Mouse (Mus musculus) sigmoid colon, adult 10 weeks (tissue): Measurements from ENCODE around the gene Sap30bp. TPM values are rescaled to one million over a fixed set of nuclear protein-coding genes. Genes with fewer than 3 reads are reported as not detected.

Experiments
- polyA plus RNA-seq: library from polyadenylated mRNA; stranded (reverse); fragments of 350-450 nt; fragmentation: Illumina TruSeq; extraction: RNeasy Lipid Tissue Mini Kit (QIAGEN cat#74804); gene quantifications from one replicate; pipeline ENCODE4 v1.2.3, GENCODE M21; 2014; ENCODE audit warnings: low read depth, low replicate concordance

Gene Sap30bp
- 6.4 TPM for polyA plus RNA-seq

DNA sequence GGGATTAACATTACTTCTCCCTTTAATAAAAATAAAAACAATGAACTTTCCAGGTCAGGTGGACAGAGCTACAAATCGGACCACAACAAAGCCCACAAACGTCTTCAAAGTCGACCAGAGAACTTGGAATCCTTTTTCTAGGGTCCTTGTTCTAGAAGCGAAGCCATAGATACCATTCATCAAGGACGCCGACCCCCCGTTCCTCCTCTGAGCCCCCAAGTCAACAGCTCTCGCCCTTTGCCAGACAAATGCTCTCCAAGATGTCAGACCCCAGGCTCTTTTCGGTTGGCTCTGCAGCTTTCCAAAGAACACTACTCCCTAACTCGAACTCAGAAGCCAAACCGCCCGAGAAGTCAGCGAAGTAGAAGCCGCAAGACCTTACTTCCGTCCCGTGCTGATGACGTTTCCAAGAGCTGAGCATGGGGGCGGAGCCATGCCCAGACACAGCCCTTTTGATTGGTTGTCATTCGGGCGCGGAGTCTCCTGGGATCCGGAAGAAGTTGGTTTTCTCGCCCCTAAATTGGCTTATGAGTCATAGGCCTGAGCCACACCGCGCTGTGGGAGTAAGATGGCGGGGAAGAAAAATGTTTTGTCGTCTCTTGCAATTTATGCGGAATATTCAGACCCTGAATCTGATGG, at the start of gene Sap30bp, which contains the start of gene Recql5:
TSS of gene Sap30bp (plus strand) at position 175 of the 639 bp plus-strand sequence.
TSS of gene Recql5 (minus strand) at position 370 of the 639 bp plus-strand sequence.

GRCm38 (mm10) chr11:115899486-115900266, 33.4 kb upstream of the Sap30bp start, which contains the start of gene Smim5:
Gene Smim5 (plus strand): TSS chr11:115899966.

GRCm38 (mm10) chr11:115911632-115912376, 21.3 kb upstream of the Sap30bp start, which contains the start of gene Smim6:
Gene Smim6 (plus strand): TSS chr11:115912017.

DNA sequence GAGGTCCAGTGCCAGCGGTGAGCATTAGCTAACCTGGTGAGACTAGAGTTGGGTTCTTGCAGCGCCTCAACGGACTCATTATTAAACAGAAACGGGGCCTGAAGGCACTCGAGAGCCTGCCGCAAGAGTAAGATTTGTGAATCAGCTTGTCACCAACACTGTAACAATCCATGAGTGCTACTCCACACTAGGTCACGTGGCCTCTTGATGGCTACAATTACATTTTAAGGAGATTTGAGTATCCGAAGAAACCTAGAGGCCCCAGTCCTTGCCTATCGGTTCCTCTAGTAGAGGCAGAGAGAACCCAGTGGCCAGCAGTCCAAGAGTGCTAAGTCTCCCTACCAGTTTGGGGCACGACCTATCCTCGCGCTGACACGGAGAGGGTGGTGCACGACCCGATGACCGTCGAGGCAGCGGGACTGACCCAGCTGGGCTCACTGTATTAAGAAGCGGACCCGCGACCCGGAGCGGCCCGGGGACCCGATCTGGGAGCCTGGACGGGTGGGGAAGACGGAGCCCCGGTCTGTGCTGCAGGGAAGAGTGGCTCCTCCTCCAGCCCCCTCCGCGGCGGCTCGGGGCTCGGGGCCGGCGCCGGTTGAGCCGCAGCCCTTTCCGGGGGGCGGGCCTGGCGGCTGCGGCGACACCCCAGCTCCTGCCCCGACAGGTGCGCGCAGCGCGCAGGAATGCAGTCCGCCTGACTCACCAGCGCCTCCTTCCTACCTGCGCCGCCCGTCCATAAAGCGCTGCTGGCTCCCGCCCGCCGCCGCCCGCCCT, 41.4 kb downstream of the Sap30bp start, which contains the start of gene Itgb4:
TSS of gene Itgb4 (plus strand) at position 401 of the 774 bp plus-strand sequence.

DNA sequence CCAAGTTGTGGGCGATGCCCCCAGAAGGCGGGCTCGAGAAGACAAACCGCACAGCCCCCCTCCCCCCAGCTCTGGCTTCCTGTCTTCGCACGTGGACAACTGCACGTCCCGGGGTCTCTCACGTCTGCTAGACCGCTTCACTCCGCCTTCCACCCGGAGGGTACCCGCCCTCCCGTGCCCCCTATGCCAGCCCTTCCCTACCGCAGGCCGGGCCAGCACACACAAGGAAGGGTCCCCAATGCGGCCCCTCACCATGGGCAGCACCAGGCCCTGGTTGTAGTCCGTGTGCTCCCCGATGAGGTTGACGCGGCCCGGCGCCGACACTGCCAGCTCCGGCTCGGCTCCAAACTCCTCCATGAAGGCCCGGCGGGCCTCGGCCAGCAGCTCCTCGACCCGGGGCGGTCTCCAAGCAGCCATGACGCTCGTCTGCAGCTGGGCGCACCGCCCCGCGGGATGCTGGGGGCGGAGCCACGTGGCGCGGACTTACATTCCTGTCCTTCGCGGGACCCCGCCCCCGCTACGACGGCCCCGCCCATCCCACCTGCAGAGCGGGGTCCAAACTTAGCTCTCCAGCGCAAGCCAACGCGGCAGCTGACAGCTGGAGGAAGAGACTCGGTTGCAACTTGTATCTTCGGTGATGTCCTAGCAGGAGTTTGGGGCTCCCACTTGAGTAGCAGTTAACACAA, 79.3 kb downstream of the Sap30bp start, which contains the start of gene Galk1:
TSS of gene Galk1 (minus strand) at position 458 of the 686 bp plus-strand sequence.

Other genes starting within 250 kb of the Sap30bp start
- gene Grb2, start 224.7 kb upstream of the Sap30bp start, polyA plus RNA-seq, result 122 TPM
- 1.4 TPM for gene Tmem94, start 167.8 kb upstream of the Sap30bp start, polyA plus RNA-seq
- 1.3 TPM for gene Caskin2, start 119.6 kb upstream of the Sap30bp start, polyA plus RNA-seq
- not detected for gene Tsen54, start 118.6 kb upstream of the Sap30bp start, polyA plus RNA-seq
- 8.3 TPM for gene Llgl2, start 109.2 kb upstream of the Sap30bp start, polyA plus RNA-seq
- gene Myo15b, start 74.9 kb upstream of the Sap30bp start, polyA plus RNA-seq, result 34.7 TPM
- not detected for gene Smim5, start 33.3 kb upstream of the Sap30bp start, polyA plus RNA-seq
- 23.0 TPM for gene Smim6, start 21.3 kb upstream of the Sap30bp start, polyA plus RNA-seq
- 2.3 TPM for gene Recql5, start 195 bp downstream of the Sap30bp start, polyA plus RNA-seq
- 1.3 TPM for gene Itgb4, start 41.4 kb downstream of the Sap30bp start, polyA plus RNA-seq
- not detected for gene Galk1, start 79.4 kb downstream of the Sap30bp start, polyA plus RNA-seq
- 1,501 TPM for gene H3f3b, start 94.7 kb downstream of the Sap30bp start, polyA plus RNA-seq
- 2.3 TPM for gene Unk, start 97.0 kb downstream of the Sap30bp start, polyA plus RNA-seq
- gene Unc13d, start 144.7 kb downstream of the Sap30bp start, polyA plus RNA-seq, result 0.22 TPM
- gene Wbp2, start 153.7 kb downstream of the Sap30bp start, polyA plus RNA-seq, result 15.4 TPM
- gene Trim47, start 193.9 kb downstream of the Sap30bp start, polyA plus RNA-seq, result 0.28 TPM
- gene Trim65, start 197.8 kb downstream of the Sap30bp start, polyA plus RNA-seq, result 6.8 TPM
- 2.1 TPM for gene Mrpl38, start 205.6 kb downstream of the Sap30bp start, polyA plus RNA-seq
- 6.6 TPM for gene Fbf1, start 234.9 kb downstream of the Sap30bp start, polyA plus RNA-seq